Mouse (Mus musculus) midbrain, postnatal 0 days (tissue): ENCODE measurements at regions not wholly inside any gene's neighbourhood (a gene's known extent, or its start where the extent isn't known, plus 50 kb on each side); places are given as distances from the start of the nearest gene placed in this dataset.

Source experiments
- ATAC-seq: fragments of 200-750 bp; cut with Nextera tagmentation; 2 replicates; pipeline ENCODE4 v1.8.0; 2017; ENCODE audit warnings: moderate number of reproducible peaks, mild to moderate bottlenecking, moderate TSS enrichment, moderate library complexity; ENCODE audit not compliant: low FRiP score
- DNase-seq: peaks from one replicate; pipeline ENCODE4 v3.0.0-alpha.2; 2015; ENCODE audit warnings: low spot score
- H3K27ac ChIP-seq: fragments of 300-500 bp; sonication (generic); 2 replicates; pipeline ENCODE4 v1.5.1; 2014; ENCODE audit warnings: low read depth, mild to moderate bottlenecking, low read length, mixed read lengths
- H3K27me3 ChIP-seq: fragments of 300-500 bp; sonication (generic); 2 replicates; pipeline ENCODE4 v1.6.1; 2014; ENCODE audit warnings: low read length, control low read depth, mixed read lengths; ENCODE audit not compliant: insufficient read depth
- H3K36me3 ChIP-seq: fragments of 300-500 bp; sonication (generic); 2 replicates; pipeline ENCODE4 v1.6.1; 2014; ENCODE audit warnings: low read length, control low read depth, mixed read lengths; ENCODE audit not compliant: insufficient read depth
- H3K4me1 ChIP-seq: fragments of 300-500 bp; sonication (generic); 2 replicates; pipeline ENCODE4 v1.6.1; 2014; ENCODE audit warnings: mild to moderate bottlenecking, control low read depth, antibody characterized with exemption, low read length, mixed read lengths; ENCODE audit not compliant: insufficient read depth
- H3K4me2 ChIP-seq: fragments of 300-500 bp; sonication (generic); 2 replicates; pipeline ENCODE4 v1.6.1; 2014; ENCODE audit warnings: low read depth, mild to moderate bottlenecking, low read length, mixed read lengths; ENCODE audit not compliant: poor library complexity, severe bottlenecking
- H3K4me3 ChIP-seq: fragments of 300-500 bp; sonication (generic); 2 replicates; pipeline ENCODE4 v1.5.1; 2014; ENCODE audit warnings: low read depth, mild to moderate bottlenecking, low read length, moderate library complexity
- H3K9ac ChIP-seq: fragments of 300-500 bp; sonication (generic); replicated peaks from 2 replicates; pipeline ENCODE4 v1.6.1; 2014; ENCODE audit warnings: mild to moderate bottlenecking, low read length, moderate library complexity, mixed read lengths; ENCODE audit not compliant: poor library complexity, severe bottlenecking
- H3K9me3 ChIP-seq: fragments of 300-500 bp; sonication (generic); 2 replicates; pipeline ENCODE4 v1.6.1; 2016; ENCODE audit warnings: low read length, control low read depth
- CTCF ChIP-seq: IDR thresholded peaks from 2 replicates; pipeline ENCODE4 v1.5.1; 2016; ENCODE audit warnings: antibody characterized with exemption, mild to moderate bottlenecking
- WGBS: fragments of 180-500 bp; shearing (Covaris S2); extraction: QIAGEN DNeasy Blood & Tissue Kit; methylation state at CpG from one replicate; pipeline ENCODE4 v1.1.7; 2014; 5-methylcytosine and 5-hydroxymethylcytosine counted together

- H3K4me2 ChIP-seq = no peak overlapping the region
- H3K36me3 ChIP-seq = no peaks in the 10 kb centered on the region
- peaks cover 3% of the 10 kb centered on the region; the same call in 1 of the 2 replicates for H3K27me3 ChIP-seq
- no peaks in the 10 kb centered on the region for H3K9me3 ChIP-seq
- no peak for TF ChIP-seq CTCF
- H3K9ac ChIP-seq = no peak overlapping the region
- no peaks in the 10 kb centered on the region for H3K4me1 ChIP-seq
- H3K27ac ChIP-seq = no peak overlapping the region
- DNase-seq (no peak), ATAC-seq (no peak)
- H3K4me3 ChIP-seq = no peak overlapping the region
- WGBS = 64% methylated on average over 5 of the region's 5 CpGs
These were observed 251.7 kb upstream of the Nr2f2 start for GRCm38 (mm10) chr7:70618270-70618669.

GRCm38 (mm10) chr7:70606511-70606910, 240.0 kb upstream of the Nr2f2 start:
- H3K27me3 ChIP-seq = no peaks in the 10 kb centered on the region
- ATAC-seq = no peak
- no peaks in the 10 kb centered on the region for H3K4me1 ChIP-seq
- no peak overlapping the region for H3K4me3 ChIP-seq
- H3K9ac ChIP-seq = no peak overlapping the region
- TF ChIP-seq CTCF = no peak
- no peaks in the 10 kb centered on the region for H3K36me3 ChIP-seq
- no peak for DNase-seq
- H3K9me3 ChIP-seq = no peaks in the 10 kb centered on the region
- no peak overlapping the region for H3K4me2 ChIP-seq
- WGBS = 96% methylated on average over 7 of the region's 7 CpGs
- no peak overlapping the region for H3K27ac ChIP-seq

GRCm38 (mm10) chr7:70604471-70605174, 238.1 kb upstream of the Nr2f2 start:
- H3K9me3 ChIP-seq = no peaks in the 10 kb centered on the region
- no peak overlapping the region for H3K27ac ChIP-seq
- no peaks in the 10 kb centered on the region for H3K27me3 ChIP-seq
- H3K9ac ChIP-seq = no peak overlapping the region
- no peak for ATAC-seq
- no peak for TF ChIP-seq CTCF
- no peaks in the 10 kb centered on the region for H3K4me1 ChIP-seq
- H3K36me3 ChIP-seq = no peaks in the 10 kb centered on the region
- DNase-seq = no peak
- no peak overlapping the region for H3K4me3 ChIP-seq
- H3K4me2 ChIP-seq = no peak overlapping the region
- WGBS = 92% methylated on average over 5 of the region's 5 CpGs

GRCm38 (mm10) chr7:70593027-70593426, 226.5 kb upstream of the Nr2f2 start:
- TF ChIP-seq CTCF = no peak
- H3K9me3 ChIP-seq = no peaks in the 10 kb centered on the region
- peaks cover 24% of the 10 kb centered on the region for H3K27me3 ChIP-seq
- no peak overlapping the region for H3K9ac ChIP-seq
- H3K4me2 ChIP-seq = no peak overlapping the region
- ATAC-seq = no peak
- no peaks in the 10 kb centered on the region for H3K4me1 ChIP-seq
- no peak overlapping the region for H3K27ac ChIP-seq
- no peak for DNase-seq
- no peak overlapping the region for H3K4me3 ChIP-seq
- 83% methylated on average over 6 of the region's 6 CpGs for WGBS
- H3K36me3 ChIP-seq = no peaks in the 10 kb centered on the region

- Histone ChIP-seq H3K4me2 (no peak overlapping the region), H3K9ac (no peak overlapping the region), H3K4me1 (no peaks in the 10 kb centered on the region), H3K27me3 (peaks cover 33% of the 10 kb centered on the region), H3K9me3 (no peaks in the 10 kb centered on the region), H3K4me3 (no peak overlapping the region), H3K36me3 (no peaks in the 10 kb centered on the region), H3K27ac (no peak overlapping the region)
- WGBS = 17% methylated on average over 13 of the region's 13 CpGs
- TF ChIP-seq CTCF = no peak
- DNase-seq (no peak), ATAC-seq (no peak)
These were observed 225.1 kb upstream of the Nr2f2 start for GRCm38 (mm10) chr7:70591361-70592256.

- no peak overlapping the region for H3K27ac ChIP-seq
- H3K4me2 ChIP-seq = no peak overlapping the region
- DNase-seq (no peak), ATAC-seq (no peak)
- no peaks in the 10 kb centered on the region for H3K4me1 ChIP-seq
- TF ChIP-seq CTCF = no peak
- H3K4me3 ChIP-seq = no peak overlapping the region
- H3K9ac ChIP-seq = no peak overlapping the region
- H3K27me3 ChIP-seq = peaks cover 33% of the 10 kb centered on the region
- no peaks in the 10 kb centered on the region for H3K36me3 ChIP-seq
- 49% methylated on average over 5 of the region's 5 CpGs for WGBS
- H3K9me3 ChIP-seq = no peaks in the 10 kb centered on the region
These were observed 223.2 kb upstream of the Nr2f2 start for GRCm38 (mm10) chr7:70589713-70590112.
